Mouse (Mus musculus): ENCODE results near the gene Gm10271.

DNA sequence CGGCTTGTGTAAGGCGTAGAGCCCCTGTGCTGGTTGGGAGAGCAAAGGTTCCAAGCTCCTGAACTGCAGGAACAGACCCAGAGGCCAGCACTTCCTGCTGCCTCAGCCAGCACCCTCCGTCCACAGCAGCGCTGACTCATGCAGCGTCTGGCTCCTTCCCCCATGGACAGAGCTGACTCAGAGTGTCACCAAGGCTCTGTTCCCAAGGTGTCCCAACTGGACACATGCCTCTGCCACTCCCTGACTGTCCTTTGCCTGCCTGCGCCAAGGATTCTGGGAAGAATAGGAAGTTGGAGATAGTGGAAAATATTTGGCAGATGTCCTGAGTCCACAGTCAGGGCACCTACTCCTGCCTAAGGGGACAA, 23.8 kb upstream of the Gm10271 start:
- TF ChIP-seq POLR2A (IDR thresholded peaks at IDR 0.05; ENCODE audit: borderline replicate concordance, extremely low read depth, low read depth, low read length) (no peak), CTCF (IDR thresholded peaks at IDR 0.05; ENCODE audit: insufficient read depth, low read length) (no peak)

Measured in lung, adult 2 months (tissue).